Mouse (Mus musculus) E14TG2a.4 (cell line): ENCODE measurements around the gene P3h4.

Source experiments
- H3K27me3 ChIP-seq: 2 replicates; pipeline ENCODE4 v1.6.1; 2014; ENCODE audit warnings: low read length, control low read depth; ENCODE audit not compliant: insufficient read depth
- H3K36me3 ChIP-seq: 2 replicates; pipeline ENCODE4 v1.6.1; 2014; ENCODE audit warnings: low read length, control low read depth; ENCODE audit not compliant: insufficient read depth
- H3K4me1 ChIP-seq: replicated peaks from 2 replicates; pipeline ENCODE4 v1.6.1; 2014; ENCODE audit warnings: low read depth, low read length, control low read depth
- H3K4me3 ChIP-seq: replicated peaks from 2 replicates; pipeline ENCODE4 v1.5.1; 2014; ENCODE audit warnings: mild to moderate bottlenecking, low read length
- H3K9me3 ChIP-seq: 2 replicates; pipeline ENCODE4 v1.6.1; 2014; ENCODE audit warnings: low read length, control low read depth
- CTCF ChIP-seq: conservative IDR thresholded peaks from 2 replicates; pipeline ENCODE4 v1.5.1; 2014; ENCODE audit warnings: low read length
- NANOG ChIP-seq: IDR thresholded peaks from 2 replicates; pipeline ENCODE4 v1.6.1; 2014; ENCODE audit warnings: borderline replicate concordance, low read length, mixed read lengths
- POU5F1 ChIP-seq: IDR thresholded peaks from 2 replicates; pipeline ENCODE4 v1.6.1; 2014; ENCODE audit warnings: low read length, borderline replicate concordance

Gene P3h4

GRCm38 (mm10) chr11:100414021-100414913 lies at the start of gene P3h4:
P3h4 (minus strand) TSS chr11:100414836.
- H3K36me3 ChIP-seq: peaks cover 22% of the 10 kb centered on the region
- peaks cover 71% of the 10 kb centered on the region for H3K4me1 ChIP-seq
- no peaks in the 10 kb centered on the region for H3K9me3 ChIP-seq
- no peak for TF ChIP-seq POU5F1
- TF ChIP-seq CTCF: no peak
- TF ChIP-seq NANOG: no peak
- peak within 1 kb of the TSS; percentile 81 for H3K4me3 ChIP-seq
- H3K27me3 ChIP-seq: peaks cover 50% of the 10 kb centered on the region

- Histone ChIP-seq H3K4me3 (no peak overlapping the region), H3K36me3 (peaks cover 86% of the 10 kb centered on the region), H3K27me3 (no peaks in the 10 kb centered on the region), H3K4me1 (peaks cover 25% of the 10 kb centered on the region), H3K9me3 (no peaks in the 10 kb centered on the region)
- TF ChIP-seq CTCF (no peak), NANOG (no peak), POU5F1 (no peak)
Observed at GRCm38 (mm10) chr11:100462699-100463098, 48.1 kb upstream of the P3h4 start.

GRCm38 (mm10) chr11:100457711-100458110 lies 43.1 kb upstream of the P3h4 start:
- TF ChIP-seq CTCF: no peak
- TF ChIP-seq POU5F1: no peak
- no peak for TF ChIP-seq NANOG
- H3K9me3 ChIP-seq: no peaks in the 10 kb centered on the region
- peaks cover 25% of the 10 kb centered on the region for H3K4me1 ChIP-seq
- H3K4me3 ChIP-seq: no peak overlapping the region
- H3K27me3 ChIP-seq: no peaks in the 10 kb centered on the region
- peaks cover 72% of the 10 kb centered on the region for H3K36me3 ChIP-seq

- TF ChIP-seq CTCF (no peak), POU5F1 (no peak), NANOG (no peak)
- Histone ChIP-seq H3K4me3 (no peak overlapping the region), H3K36me3 (peaks cover 67% of the 10 kb centered on the region), H3K4me1 (peaks cover 25% of the 10 kb centered on the region), H3K27me3 (no peaks in the 10 kb centered on the region), H3K9me3 (no peaks in the 10 kb centered on the region)
Observed at GRCm38 (mm10) chr11:100457247-100457646, 42.6 kb upstream of the P3h4 start.

GRCm38 (mm10) chr11:100442625-100443024 lies 28.0 kb upstream of the P3h4 start:
- TF ChIP-seq CTCF (no peak), POU5F1 (no peak), NANOG (no peak)
- Histone ChIP-seq H3K4me3 (no peak overlapping the region), H3K4me1 (peaks cover 36% of the 10 kb centered on the region), H3K36me3 (peaks cover 21% of the 10 kb centered on the region), H3K9me3 (no peaks in the 10 kb centered on the region), H3K27me3 (0 out of 2 replicates have a peak, but pooled peaks cover 4% of the 10 kb centered on the region)

- 0 out of 2 replicates have a peak, but pooled peaks cover 4% of the 10 kb centered on the region for H3K27me3 ChIP-seq
- peaks cover 28% of the 10 kb centered on the region for H3K36me3 ChIP-seq
- H3K4me1 ChIP-seq: peaks cover 28% of the 10 kb centered on the region
- H3K9me3 ChIP-seq: no peaks in the 10 kb centered on the region
- peak within 1 kb of the TSS; percentile 85 for H3K4me3 ChIP-seq
- TF ChIP-seq CTCF (no peak), NANOG (no peak), POU5F1 (no peak)
Observed at GRCm38 (mm10) chr11:100441797-100442196, 27.2 kb upstream of the P3h4 start, which contains the start of the genes Nt5c3b and Klhl10. Nt5c3b (minus strand) TSS chr11:100441808. Klhl10 (plus strand) TSS chr11:100441917.

GRCm38 (mm10) chr11:100440691-100441522 lies 26.3 kb upstream of the P3h4 start:
- Histone ChIP-seq H3K36me3 (peaks cover 37% of the 10 kb centered on the region), H3K9me3 (no peaks in the 10 kb centered on the region), H3K4me3 (peak overlapping the region; percentile 85), H3K4me1 (peaks cover 26% of the 10 kb centered on the region), H3K27me3 (0 out of 2 replicates have a peak, but pooled peaks cover 4% of the 10 kb centered on the region)
- TF ChIP-seq POU5F1 (no peak), CTCF (no peak), NANOG (no peak)

GRCm38 (mm10) chr11:100437901-100438300 lies 23.3 kb upstream of the P3h4 start:
- peaks cover 43% of the 10 kb centered on the region for H3K4me1 ChIP-seq
- peaks cover 47% of the 10 kb centered on the region for H3K36me3 ChIP-seq
- H3K9me3 ChIP-seq: no peaks in the 10 kb centered on the region
- TF ChIP-seq POU5F1 (no peak), NANOG (no peak), CTCF (no peak)
- H3K4me3 ChIP-seq: no peak overlapping the region
- H3K27me3 ChIP-seq: 0 out of 2 replicates have a peak, but pooled peaks cover 4% of the 10 kb centered on the region
